Mouse (Mus musculus): ENCODE measurements around the gene C1ra.
"Not testable (repeated sequence)": the region's sequence is repeated elsewhere in the genome, so short reads cannot be mapped to it uniquely, and the experiment has no call there.

Gene C1ra

GRCm38 (mm10) chr6:124545425-124545824 is 33.2 kb downstream of the C1ra start:
- no peak for DNase-seq

- DNase-seq, result not testable (repeated sequence)
These were observed 35.8 kb downstream of the C1ra start for GRCm38 (mm10) chr6:124547979-124548378.

GRCm38 (mm10) chr6:124549023-124549550 is 36.9 kb downstream of the C1ra start:
- DNase-seq, result no peak

- no peak for DNase-seq
These were observed 40.6 kb downstream of the C1ra start for GRCm38 (mm10) chr6:124552766-124553165.

- not testable (repeated sequence) for DNase-seq
These were observed 43.8 kb downstream of the C1ra start for GRCm38 (mm10) chr6:124555956-124556355.

GRCm38 (mm10) chr6:124561156-124561555 is 49.0 kb downstream of the C1ra start:
- not testable (repeated sequence) for DNase-seq

- not testable (repeated sequence) for DNase-seq
These were observed 49.4 kb downstream of the C1ra start for GRCm38 (mm10) chr6:124561611-124562010.

GRCm38 (mm10) chr6:124570026-124570425 is 57.8 kb downstream of the C1ra start, which contains the start of gene C1rb:
C1rb (plus strand) TSS chr6:124570294.
- DNase-seq, result peak; percentile 38

Data from right cerebral cortex, adult 18-20 months (tissue).